Mouse (Mus musculus) heart, embryonic 11.5 days (tissue): Measurements from ENCODE around the gene Cd38. TPM values are rescaled to one million over a fixed set of nuclear protein-coding genes. Genes with fewer than 3 reads are reported as not detected.

Experiments
- ATAC-seq: fragments of 200-750 bp; cut with Nextera tagmentation; replicated peaks from 2 replicates; pipeline ENCODE4 v1.8.0; 2017; ENCODE audit warnings: moderate library complexity; ENCODE audit not compliant: insufficient number of reproducible peaks, low FRiP score, low TSS enrichment
- H3K27ac ChIP-seq: fragments of 300-500 bp; sonication (generic); 2 replicates; pipeline ENCODE4 v1.5.1; 2014; ENCODE audit warnings: mild to moderate bottlenecking, low read depth, low read length
- H3K27me3 ChIP-seq: fragments of 300-500 bp; sonication (generic); 2 replicates; pipeline ENCODE4 v1.6.1; 2014; ENCODE audit warnings: mild to moderate bottlenecking, low read length, mixed read lengths; ENCODE audit not compliant: control insufficient read depth, insufficient read depth
- H3K36me3 ChIP-seq: fragments of 300-500 bp; sonication (generic); 2 replicates; pipeline ENCODE4 v1.6.1; 2014; ENCODE audit warnings: mild to moderate bottlenecking, low read length, moderate library complexity, mixed read lengths; ENCODE audit not compliant: control insufficient read depth, insufficient read depth
- H3K4me1 ChIP-seq: fragments of 300-500 bp; sonication (generic); 2 replicates; pipeline ENCODE4 v1.6.1; 2014; ENCODE audit warnings: low read length; ENCODE audit not compliant: control insufficient read depth, insufficient read depth
- H3K4me2 ChIP-seq: fragments of 300-500 bp; sonication (generic); 2 replicates; pipeline ENCODE4 v1.6.1; 2014; ENCODE audit warnings: mild to moderate bottlenecking, moderate library complexity
- H3K4me3 ChIP-seq: fragments of 300-500 bp; sonication (generic); 2 replicates; pipeline ENCODE4 v1.5.1; 2014; ENCODE audit warnings: low read depth, low read length
- H3K9ac ChIP-seq: fragments of 300-500 bp; sonication (generic); 2 replicates; pipeline ENCODE4 v1.6.1; 2014; ENCODE audit warnings: mild to moderate bottlenecking, low read depth, low read length, moderate library complexity
- H3K9me3 ChIP-seq: fragments of 300-500 bp; sonication (generic); replicated peaks from 2 replicates; pipeline ENCODE4 v1.6.1; 2016; ENCODE audit warnings: low read length; ENCODE audit not compliant: control insufficient read depth
- WGBS: fragments of 180-500 bp; shearing (Covaris S2); extraction: QIAGEN DNeasy Blood & Tissue Kit; methylation state at CpG from one replicate; pipeline ENCODE4 v1.1.7; 2014; ENCODE audit not compliant: insufficient replicate concordance; 5-methylcytosine and 5-hydroxymethylcytosine counted together
- polyA plus RNA-seq: library from polyadenylated mRNA; unstranded; fragments of >200 nt; fragmentation: Nextera tagmentation; extraction: Ambion mirVana; gene quantifications from 2 replicates; pipeline ENCODE4 v1.2.1, GENCODE M21; 2014

Gene Cd38
- polyA plus RNA-seq, 1 experiment from 2014 or later = 20.2 TPM

DNA sequence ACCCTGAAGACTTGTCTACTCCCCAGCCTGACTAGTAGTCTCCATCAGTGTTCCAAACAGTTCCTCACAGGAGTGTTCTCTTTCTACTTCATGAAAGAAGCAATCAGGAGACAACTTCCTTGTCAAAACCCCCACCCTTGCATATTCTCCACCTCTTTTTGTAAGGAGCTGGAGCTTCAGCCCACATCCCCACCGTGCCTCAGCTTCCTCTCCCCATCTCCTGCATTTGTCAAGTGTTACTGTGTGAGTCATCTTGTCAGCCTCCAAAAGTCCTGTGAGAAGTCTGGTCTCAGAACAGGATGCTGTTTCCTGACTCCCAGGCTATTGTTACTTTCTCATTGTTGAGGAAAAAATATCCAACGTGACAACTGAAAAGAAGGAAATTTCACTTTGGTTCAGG lies 3.0 kb upstream of the Cd38 start:
- H3K4me2 ChIP-seq = no peak overlapping the region
- no peak for ATAC-seq
- H3K4me1 ChIP-seq = peaks cover 2% of the 10 kb centered on the region; the same call in 1 of the 2 replicates
- H3K27me3 ChIP-seq = no peaks in the 10 kb centered on the region; the same call in 1 of the 2 replicates
- no peaks in the 10 kb centered on the region for H3K9me3 ChIP-seq
- WGBS = 31% methylated on average over 2 of the region's 2 CpGs
- H3K9ac ChIP-seq = no peak overlapping the region
- no peaks in the 10 kb centered on the region for H3K36me3 ChIP-seq
- no peak overlapping the region for H3K4me3 ChIP-seq
- H3K27ac ChIP-seq = no peak overlapping the region

DNA sequence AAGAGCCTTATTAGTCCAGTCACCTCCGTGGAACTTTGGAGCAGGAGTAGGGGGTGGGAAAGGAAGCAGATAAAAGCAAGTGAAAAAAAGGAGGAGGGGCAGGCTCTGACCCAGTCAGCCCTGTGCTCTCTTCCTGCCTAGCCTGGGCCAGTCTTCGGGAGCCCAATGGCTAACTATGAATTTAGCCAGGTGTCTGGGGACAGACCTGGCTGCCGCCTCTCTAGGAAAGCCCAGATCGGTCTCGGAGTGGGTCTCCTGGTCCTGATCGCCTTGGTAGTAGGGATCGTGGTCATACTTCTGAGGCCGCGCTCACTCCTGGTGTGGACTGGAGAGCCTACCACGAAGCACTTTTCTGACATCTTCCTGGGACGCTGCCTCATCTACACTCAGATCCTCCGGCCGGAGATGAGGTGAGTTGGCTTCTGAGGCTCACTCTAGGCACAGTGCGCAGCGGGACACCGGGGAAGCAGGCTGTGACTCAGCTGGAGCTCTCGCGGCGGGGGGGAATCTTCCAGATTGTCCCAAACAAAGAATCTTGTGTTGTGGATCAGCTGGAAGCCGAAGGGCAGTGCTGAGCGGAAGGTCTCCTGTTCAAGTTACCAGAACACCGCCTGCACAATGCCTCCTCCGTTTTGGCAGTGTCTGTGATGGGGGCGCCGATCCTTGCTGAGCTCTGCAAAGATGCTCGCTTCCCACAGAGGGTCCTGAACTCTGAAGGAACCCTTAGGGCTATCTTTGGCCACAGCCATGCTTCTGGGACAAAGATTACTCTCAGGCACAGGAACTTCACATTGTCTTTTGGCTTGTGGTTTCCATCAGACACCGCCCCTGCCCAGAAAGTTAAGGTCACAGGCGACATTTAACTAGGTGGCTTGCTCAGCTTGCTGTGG lies 603 bp downstream of the Cd38 start:
- H3K9ac ChIP-seq = peak overlapping the region; percentile 75
- peak overlapping the region; percentile 58 for H3K4me3 ChIP-seq
- H3K27ac ChIP-seq = peak overlapping the region; percentile 78
- H3K9me3 ChIP-seq = no peaks in the 10 kb centered on the region
- peaks cover 2% of the 10 kb centered on the region; the same call in 1 of the 2 replicates for H3K4me1 ChIP-seq
- H3K36me3 ChIP-seq = no peaks in the 10 kb centered on the region
- H3K4me2 ChIP-seq = peak overlapping the region; percentile 90
- peak; percentile 62 for ATAC-seq
- WGBS = under 1% methylated on average over 28 of the region's 28 CpGs
- no peaks in the 10 kb centered on the region; the same call in 1 of the 2 replicates for H3K27me3 ChIP-seq

DNA sequence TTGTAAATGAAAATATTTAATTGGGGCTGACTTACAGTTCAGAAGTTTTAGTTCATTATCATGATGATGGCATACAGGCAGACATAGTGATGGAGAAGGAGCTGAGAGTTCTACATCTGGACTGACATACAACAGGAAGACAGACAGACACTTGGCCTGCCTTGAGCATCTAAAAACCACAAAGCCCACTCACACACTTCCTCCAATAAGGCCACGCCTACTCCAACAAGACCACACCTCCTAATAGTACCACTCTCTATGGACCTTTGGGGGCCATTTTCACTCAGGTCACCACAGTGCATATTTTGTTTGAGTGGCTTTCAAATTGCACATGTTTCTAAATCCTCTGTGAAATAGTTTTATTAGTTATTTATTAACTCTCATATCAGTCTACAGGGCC lies 3.5 kb downstream of the Cd38 start:
- 48% methylated on average over 1 of the region's 1 CpGs for WGBS

DNA sequence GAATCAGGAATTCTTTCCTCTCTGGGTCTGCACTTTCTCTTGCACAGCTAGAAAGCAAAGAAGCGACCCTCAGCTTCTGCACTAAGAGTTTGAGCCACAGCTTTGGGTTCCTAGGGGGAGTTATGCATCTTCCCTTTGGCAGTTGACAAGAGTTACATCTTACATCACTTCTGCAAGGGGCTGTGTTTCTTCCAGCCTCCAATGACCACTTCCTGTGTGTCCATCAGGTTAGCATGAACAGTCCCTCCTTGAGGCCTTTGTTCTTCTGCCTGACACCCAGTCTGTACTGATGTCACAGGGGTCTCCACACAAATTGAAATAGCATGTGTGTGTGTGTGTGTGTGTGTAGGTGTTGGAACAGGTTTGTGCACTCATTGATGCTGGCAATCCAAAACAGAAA lies 4.3 kb downstream of the Cd38 start:
- Histone ChIP-seq H3K27me3 (no peaks in the 10 kb centered on the region), H3K4me2 (no peak overlapping the region), H3K4me3 (no peak overlapping the region), H3K4me1 (peaks cover 2% of the 10 kb centered on the region; the same call in 1 of the 2 replicates), H3K9me3 (no peaks in the 10 kb centered on the region), H3K27ac (no peak overlapping the region), H3K9ac (no peak overlapping the region), H3K36me3 (no peaks in the 10 kb centered on the region)
- no peak for ATAC-seq
- WGBS = 62% methylated on average over 1 of the region's 1 CpGs

More for the DNA sequence above, 3.5 kb downstream of the Cd38 start:
- no peak overlapping the region for H3K4me3 ChIP-seq
- no peaks in the 10 kb centered on the region for H3K9me3 ChIP-seq
- peaks cover 2% of the 10 kb centered on the region; the same call in 1 of the 2 replicates for H3K4me1 ChIP-seq
- no peak overlapping the region for H3K4me2 ChIP-seq
- H3K27me3 ChIP-seq = no peaks in the 10 kb centered on the region
- H3K27ac ChIP-seq = no peak overlapping the region
- no peak overlapping the region for H3K9ac ChIP-seq
- no peak for ATAC-seq
- H3K36me3 ChIP-seq = no peaks in the 10 kb centered on the region

DNA sequence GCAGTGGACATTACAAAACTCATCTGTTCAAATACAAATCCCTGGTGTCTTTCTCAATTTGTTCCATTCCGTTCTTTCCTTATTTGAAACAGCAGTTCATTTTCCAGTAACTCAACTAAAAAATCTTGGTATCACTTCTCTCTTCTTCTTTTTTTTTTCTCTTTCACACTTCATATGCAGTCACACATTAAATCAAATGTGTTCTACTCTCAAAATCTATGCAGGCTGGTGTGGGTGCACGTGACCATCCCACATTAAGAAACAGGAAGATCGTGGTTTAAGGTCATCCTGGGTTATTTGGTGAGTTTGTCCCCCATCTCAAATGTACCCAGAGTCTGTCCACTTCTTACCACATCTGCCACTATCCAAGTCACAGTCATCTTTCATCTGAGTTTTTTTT lies 13.7 kb downstream of the Cd38 start:
- 81% methylated on average over 3 of the region's 3 CpGs for WGBS
- no peak overlapping the region for H3K4me3 ChIP-seq
- H3K9ac ChIP-seq = no peak overlapping the region
- H3K4me1 ChIP-seq = no peaks in the 10 kb centered on the region
- no peak for ATAC-seq
- H3K27ac ChIP-seq = no peak overlapping the region
- no peaks in the 10 kb centered on the region for H3K9me3 ChIP-seq
- H3K4me2 ChIP-seq = no peak overlapping the region
- no peaks in the 10 kb centered on the region for H3K36me3 ChIP-seq
- H3K27me3 ChIP-seq = no peaks in the 10 kb centered on the region

DNA sequence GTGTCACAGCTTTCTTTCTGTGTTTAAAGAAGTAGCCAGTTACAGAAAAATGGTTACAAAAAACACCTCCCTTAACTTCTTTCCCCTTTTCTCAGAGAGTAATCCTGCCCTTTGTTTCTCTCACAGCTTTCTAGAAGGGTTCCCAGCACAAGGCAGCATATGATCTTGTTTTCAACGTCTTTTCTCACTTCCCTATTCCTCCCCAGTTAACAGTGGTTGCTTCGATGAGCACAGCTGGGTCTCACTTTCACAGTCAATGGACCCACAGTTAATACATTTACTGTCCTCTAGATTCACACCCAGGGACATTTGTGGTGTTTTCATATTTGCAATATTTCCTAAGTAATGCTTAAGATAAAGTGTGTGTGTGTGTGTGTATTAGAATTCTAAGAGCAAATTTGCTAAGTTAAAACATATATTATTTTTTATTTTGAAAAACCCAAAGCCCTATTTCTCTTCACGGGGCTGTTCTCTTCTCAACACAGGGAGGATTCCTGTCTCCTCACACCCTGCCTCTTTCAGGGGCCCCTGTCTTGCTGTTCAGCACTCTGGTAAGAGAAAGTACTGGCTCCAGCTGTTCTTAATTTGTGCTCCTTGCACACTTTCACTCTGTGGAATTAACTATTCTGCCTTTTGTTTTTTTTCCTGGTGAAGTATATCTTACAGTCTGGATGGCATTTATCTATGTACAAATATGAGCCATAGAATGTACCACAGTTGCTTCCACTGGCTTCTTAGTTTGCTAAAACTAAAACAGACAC lies 16.9 kb downstream of the Cd38 start:
- 43% methylated on average over 3 of the region's 3 CpGs for WGBS
- H3K27me3 ChIP-seq = no peaks in the 10 kb centered on the region

DNA sequence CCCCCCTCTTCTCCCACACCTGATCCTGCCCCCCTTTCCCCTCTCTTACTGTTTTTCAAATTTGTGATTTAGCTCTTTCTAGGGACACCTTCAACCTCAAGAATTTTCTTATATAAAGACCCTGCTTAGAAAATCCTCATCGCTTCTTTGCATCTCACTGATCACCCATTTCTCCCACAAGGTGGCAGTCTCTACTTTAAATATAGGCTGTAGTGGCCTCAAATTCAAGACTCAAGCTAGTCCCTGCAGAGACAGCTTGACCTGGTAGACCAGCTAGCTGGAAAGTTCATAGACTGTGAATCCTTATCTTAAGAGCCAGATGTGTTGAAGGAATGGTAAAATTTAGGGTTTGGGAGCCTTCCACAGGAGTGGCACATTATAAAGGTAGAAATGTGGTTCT lies 24.0 kb downstream of the Cd38 start:
- H3K4me1 ChIP-seq = no peaks in the 10 kb centered on the region
- 31% methylated on average over 1 of the region's 1 CpGs for WGBS
- H3K4me3 ChIP-seq = no peak overlapping the region
- no peaks in the 10 kb centered on the region for H3K27me3 ChIP-seq
- no peaks in the 10 kb centered on the region for H3K9me3 ChIP-seq
- no peaks in the 10 kb centered on the region for H3K36me3 ChIP-seq
- H3K9ac ChIP-seq = no peak overlapping the region
- no peak for ATAC-seq
- H3K27ac ChIP-seq = no peak overlapping the region
- no peak overlapping the region for H3K4me2 ChIP-seq

More for the DNA sequence above, 16.9 kb downstream of the Cd38 start:
- no peak for ATAC-seq
- Histone ChIP-seq H3K4me2 (no peak overlapping the region), H3K9me3 (no peaks in the 10 kb centered on the region), H3K4me1 (no peaks in the 10 kb centered on the region), H3K4me3 (no peak overlapping the region), H3K27ac (no peak overlapping the region), H3K9ac (no peak overlapping the region), H3K36me3 (no peaks in the 10 kb centered on the region)

DNA sequence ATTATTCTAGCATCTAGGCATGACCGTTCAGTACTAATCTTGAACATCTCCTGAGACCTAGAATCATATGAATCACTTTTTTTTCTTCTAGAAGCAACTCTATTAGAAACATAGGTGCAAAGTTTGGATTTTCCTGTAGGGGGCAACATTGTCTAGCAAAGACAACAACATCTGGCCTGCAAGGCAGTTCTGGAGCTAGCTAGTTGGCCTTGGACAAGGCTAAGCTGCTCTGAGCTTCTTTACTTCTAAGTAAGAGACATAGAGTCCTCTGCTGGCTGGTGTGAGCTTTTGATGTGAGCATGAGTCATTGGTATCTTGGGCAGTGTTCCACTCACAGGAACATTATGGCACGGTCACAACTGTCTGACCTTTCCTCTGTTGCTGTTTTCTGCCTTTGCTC lies 25.8 kb downstream of the Cd38 start:
- 69% methylated on average over 2 of the region's 2 CpGs for WGBS
- ATAC-seq = no peak
- no peak overlapping the region for H3K9ac ChIP-seq
- no peak overlapping the region for H3K4me3 ChIP-seq
- H3K4me1 ChIP-seq = no peaks in the 10 kb centered on the region
- H3K4me2 ChIP-seq = no peak overlapping the region
- no peaks in the 10 kb centered on the region for H3K27me3 ChIP-seq
- H3K36me3 ChIP-seq = no peaks in the 10 kb centered on the region
- no peaks in the 10 kb centered on the region for H3K9me3 ChIP-seq
- no peak overlapping the region for H3K27ac ChIP-seq
